Mouse (Mus musculus): ENCODE measurements around the gene Sh3d19. TPM values are rescaled to one million over a fixed set of nuclear protein-coding genes. Genes with fewer than 3 reads are reported as not detected.

Gene Sh3d19
- 36.5 and 82.2 TPM in 2 replicates for polyA plus RNA-seq (2012; rRNA removed; ENCODE audit: low replicate concordance)

GRCm38 (mm10) chr3:85970742-85971598, at the start of gene Sh3d19:
Gene Sh3d19 (plus strand): TSS chr3:85971109.

GRCm38 (mm10) chr3:86002423-86002822, 31.5 kb downstream of the Sh3d19 start, which contains the start of gene Prss48:
Gene Prss48 (minus strand): TSS chr3:86002491.

DNA sequence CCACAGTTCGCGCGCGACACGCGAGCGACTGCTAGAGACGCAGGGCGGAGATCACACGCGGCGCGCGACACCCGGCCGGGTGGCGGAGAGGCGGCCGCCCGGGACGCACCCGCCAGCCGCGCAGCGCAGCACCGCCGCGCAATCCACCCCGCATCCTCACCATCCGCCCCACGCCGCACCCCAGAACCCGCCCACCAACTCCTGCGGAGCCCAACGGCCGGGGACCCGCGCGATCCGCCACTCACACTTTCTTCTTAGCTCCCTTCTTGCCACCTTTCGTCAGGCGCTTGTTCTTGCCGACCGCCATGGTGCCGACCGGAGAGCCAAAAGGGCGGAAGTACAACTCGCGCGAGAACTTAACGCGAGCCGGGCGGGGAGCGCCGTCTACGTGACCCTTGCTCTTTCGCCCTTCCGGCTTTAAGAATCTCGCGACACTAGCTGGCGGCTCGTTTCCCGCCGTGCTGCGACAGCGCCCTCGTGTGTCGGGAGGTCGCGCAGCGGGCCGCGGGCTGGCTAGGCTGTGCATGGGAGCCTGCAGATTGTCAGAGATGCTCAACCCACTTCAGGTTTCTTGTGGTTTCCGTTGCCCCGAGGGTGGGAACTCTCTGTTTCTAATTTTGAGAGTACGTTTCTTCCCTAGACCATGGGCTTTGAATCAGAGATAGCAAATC, 171.5 kb downstream of the Sh3d19 start, which contains the start of gene Rps3a1:
Gene Rps3a1, minus strand, starts transcription at position 440 of the 671 bp plus-strand sequence.

Other genes starting within 250 kb of the Sh3d19 start
- 5.5 and 6.7 TPM in 2 replicates for gene Fam160a1, start 153.8 kb upstream of the Sh3d19 start, polyA plus RNA-seq (2012; rRNA removed; ENCODE audit: low replicate concordance)
- gene Glt28d2, start 83.6 kb upstream of the Sh3d19 start, polyA plus RNA-seq (2012; rRNA removed; ENCODE audit: low replicate concordance), result 0.64 and 0.77 TPM in 2 replicates
- 1.5 and 3.0 TPM in 2 replicates for gene Gm37240, start 83.6 kb upstream of the Sh3d19 start, polyA plus RNA-seq (2012; rRNA removed; ENCODE audit: low replicate concordance)
- not detected in 2 replicates for gene Prss48, start 31.4 kb downstream of the Sh3d19 start, polyA plus RNA-seq (2012; rRNA removed; ENCODE audit: low replicate concordance)
- gene Rps3a1, start 171.6 kb downstream of the Sh3d19 start, polyA plus RNA-seq (2012; rRNA removed; ENCODE audit: low replicate concordance), result 225 and 507 TPM in 2 replicates

All from subcutaneous adipose tissue, adult 2 months (tissue).